Mouse (Mus musculus) adrenal gland, adult 18-20 months (tissue): ENCODE results near the gene Ly6g6c. TPM values are rescaled to one million over a fixed set of nuclear protein-coding genes. Genes with fewer than 3 reads are reported as not detected.

Source experiments
- DNase-seq, 2 experiments: peaks; one replicate each; pipeline ENCODE4 v3.0.0; 2021 to 2022; ENCODE audit warnings: low spot score in 2 of 2
- total RNA-seq, 2 experiments: library from RNA; stranded (reverse); gene quantifications; 1 replicate in 1 of 2; 2 replicates in 1 of 2; pipeline ENCODE4 v1.2.3; 2021

The Ly6g6c gene
- total RNA-seq, 2 experiments from 2014 or later, result not detected

- no peak for DNase-seq
These were observed 15.5 kb downstream of the Ly6g6c start for GRCm38 (mm10) chr17:35080710-35081109.

GRCm38 (mm10) chr17:35082841-35083576, 17.8 kb downstream of the Ly6g6c start:
- DNase-seq, result no peak

DNA sequence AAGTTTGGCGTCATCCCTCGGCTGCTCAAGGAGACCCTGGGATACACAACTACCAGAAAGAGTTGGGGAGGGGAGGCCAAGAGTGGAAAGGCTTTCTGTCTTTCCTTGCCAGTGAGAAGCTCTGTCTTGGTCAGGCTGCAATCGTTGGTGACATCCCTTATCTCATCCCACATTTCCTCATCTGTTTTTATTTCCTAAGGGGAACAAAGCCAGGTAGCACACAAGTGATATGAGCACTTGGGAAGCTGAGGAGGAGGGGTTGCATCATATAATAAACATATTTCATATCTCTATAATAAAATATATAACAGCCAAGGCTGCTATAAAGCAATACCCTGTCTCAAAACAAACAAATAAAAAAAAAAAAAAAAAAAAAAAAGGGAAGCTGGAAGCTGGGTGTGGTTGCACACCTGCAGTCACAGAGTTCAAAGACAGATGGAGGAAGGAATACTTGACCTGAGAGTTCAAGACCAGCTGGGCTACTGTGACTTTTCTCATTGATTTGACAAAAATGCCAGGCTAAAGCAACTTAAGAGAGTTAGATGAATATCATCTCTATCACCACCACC, 18.8 kb downstream of the Ly6g6c start:
- DNase-seq, result no peak

DNA sequence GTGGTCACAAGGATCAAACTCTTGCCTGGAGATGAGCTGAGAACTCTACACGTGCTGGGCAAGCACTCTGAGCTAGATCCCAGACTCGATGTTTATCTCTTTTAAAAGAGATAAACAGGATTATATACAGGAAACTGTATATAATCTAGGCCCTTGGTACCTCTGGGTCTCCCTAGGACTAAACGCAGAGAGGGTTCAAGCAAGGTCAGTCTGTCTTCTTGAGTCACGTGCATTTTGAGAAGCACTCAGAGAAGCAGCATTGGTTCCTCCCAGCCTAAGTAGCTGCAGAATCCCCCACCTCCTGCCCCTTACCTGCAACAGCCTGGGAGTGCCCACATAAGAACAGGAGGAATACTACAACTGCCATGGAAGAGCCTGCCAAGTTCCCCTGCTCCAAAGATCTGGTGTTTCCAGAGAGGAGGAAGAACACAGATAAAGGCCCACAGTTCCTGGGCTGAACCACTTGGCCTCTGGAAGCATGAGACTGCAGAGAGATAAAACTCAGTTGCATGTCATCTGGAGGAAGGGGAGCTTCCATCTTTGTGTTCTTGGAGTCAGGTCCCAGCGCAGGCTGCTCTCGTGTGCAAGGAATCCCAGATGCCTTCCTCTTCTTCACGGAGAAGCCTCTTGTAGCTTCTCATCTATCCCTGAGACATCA, 20.1 kb downstream of the Ly6g6c start, which contains the start of gene Ly6g6f:
TSS of gene Ly6g6f (minus strand) at position 403 of the 658 bp plus-strand sequence.
- DNase-seq, result no peak

DNA sequence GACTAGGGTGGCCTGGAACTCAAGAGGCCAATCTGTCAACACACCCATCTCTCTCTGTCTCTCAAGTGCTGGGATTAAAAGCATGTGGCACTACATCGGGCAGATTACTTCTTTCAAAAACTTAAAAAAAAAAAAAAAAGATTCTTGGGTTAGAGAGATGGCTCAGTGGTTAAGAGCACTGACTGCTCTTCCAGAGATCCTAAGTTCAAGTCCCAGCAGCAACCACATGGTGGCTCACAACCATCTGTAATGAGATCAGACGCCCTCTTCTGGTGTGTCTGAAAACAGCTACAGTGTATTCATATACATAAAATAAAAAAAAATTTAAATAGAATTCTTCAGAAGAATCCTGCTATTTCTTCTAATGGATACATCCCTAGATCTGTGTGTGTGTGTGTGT, 23.0 kb downstream of the Ly6g6c start:
- no peak for DNase-seq

- DNase-seq, result peak; percentile 89
These were observed 23.8 kb downstream of the Ly6g6c start, which contains the start of gene Abhd16a for GRCm38 (mm10) chr17:35088825-35089644. Abhd16a (plus strand) TSS chr17:35089263.

- DNase-seq, result no peak
These were observed 25.2 kb downstream of the Ly6g6c start for GRCm38 (mm10) chr17:35090166-35090932.

GRCm38 (mm10) chr17:35092403-35093198, 27.4 kb downstream of the Ly6g6c start:
- DNase-seq, result no peak

DNA sequence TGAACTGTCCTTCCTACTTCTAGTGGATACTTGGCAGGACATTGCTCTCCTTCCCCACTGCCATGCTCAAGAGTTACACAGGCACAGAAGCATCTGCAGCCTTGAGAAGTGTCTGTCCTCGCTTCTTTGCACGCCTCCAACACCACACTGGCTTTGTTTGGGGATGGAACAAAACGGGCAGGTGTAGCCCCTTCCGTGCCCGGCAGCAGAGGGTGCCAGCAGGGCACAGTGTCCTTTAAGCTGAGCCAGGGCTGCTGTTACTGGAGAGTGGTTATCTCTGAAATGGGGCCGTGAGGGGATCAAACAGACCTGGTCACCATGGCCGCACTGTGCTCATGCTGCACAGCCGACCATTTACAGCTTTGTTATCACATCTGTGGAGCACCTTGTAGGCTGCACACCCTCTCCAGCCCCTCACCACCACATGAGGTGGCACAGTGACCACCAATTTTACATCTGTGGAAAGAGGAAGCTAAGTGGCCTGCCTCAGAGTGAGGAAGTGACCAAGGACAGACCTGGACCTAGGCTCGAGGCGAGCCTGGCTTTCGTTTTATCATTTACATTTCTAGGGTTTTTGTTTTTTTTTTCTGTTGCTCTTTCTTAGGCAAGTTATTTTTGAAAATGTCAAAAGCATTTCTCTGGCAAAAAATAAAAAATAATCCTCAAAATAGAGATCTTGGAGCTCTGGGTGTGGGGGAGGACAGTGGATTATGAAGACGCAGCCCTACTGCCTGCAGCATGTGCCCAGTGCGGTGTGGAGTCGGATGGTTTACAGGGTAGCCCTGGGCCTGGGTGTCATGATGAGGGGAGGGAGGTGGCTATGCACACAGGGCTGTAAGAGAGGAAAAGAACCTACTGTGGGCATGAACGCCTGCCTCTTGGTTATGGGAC, 29.5 kb downstream of the Ly6g6c start:
- no peak for DNase-seq

DNA sequence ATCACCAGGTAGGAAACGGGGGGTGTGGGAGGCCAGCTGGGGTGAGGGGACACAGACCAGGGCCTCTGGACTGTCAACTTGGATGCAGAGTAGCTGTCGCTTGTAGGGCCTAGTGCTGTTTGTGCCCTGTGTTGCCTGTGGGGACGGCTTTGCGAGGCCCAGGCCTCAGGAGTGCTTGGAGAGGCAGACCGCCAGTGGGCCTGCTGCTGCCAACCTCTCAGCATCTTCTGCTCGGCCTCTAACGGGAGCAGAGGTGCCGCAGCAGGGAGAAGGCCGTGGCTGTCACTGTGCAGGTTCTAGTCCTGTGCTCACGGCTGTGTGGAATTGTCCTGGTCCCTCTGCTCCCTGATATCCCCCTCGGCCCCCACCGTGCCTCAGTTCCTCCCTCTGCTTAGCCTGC, 31.4 kb downstream of the Ly6g6c start:
- no peak for DNase-seq

GRCm38 (mm10) chr17:35097164-35097655, 32.0 kb downstream of the Ly6g6c start:
- no peak for DNase-seq

DNA sequence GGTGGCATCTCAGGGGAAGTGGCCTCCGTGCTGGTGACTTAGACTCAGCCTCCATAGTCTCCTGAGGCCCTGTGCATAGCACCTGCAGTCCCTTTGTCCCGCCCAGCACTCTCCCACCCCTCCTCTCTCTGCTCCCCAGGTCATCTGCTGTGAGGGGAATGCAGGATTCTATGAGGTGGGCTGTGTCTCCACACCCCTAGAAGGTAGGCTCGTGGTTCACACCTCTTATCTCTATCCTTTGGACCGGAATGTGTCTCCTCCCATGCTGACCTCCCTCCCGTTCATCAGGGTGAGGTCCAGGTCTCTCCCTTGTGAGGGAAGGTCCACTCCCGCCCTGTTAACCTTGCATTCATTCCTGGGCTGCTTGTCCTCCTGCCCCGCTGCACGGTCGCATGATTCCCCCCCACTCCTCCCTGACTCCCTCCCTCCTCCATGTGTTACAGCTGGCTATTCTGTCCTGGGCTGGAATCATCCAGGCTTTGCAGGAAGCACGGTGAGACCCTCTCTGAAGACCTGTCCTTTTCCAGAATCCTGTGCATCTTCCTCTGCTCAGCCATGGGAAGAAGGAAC, 35.1 kb downstream of the Ly6g6c start:
- no peak for DNase-seq

- DNase-seq, result no peak
These were observed 36.0 kb downstream of the Ly6g6c start for GRCm38 (mm10) chr17:35101161-35101560.

- no peak for DNase-seq
These were observed 37.1 kb downstream of the Ly6g6c start for GRCm38 (mm10) chr17:35102299-35102698.

- no peak for DNase-seq
These were observed 38.1 kb downstream of the Ly6g6c start for GRCm38 (mm10) chr17:35103221-35103690.

GRCm38 (mm10) chr17:35104079-35104478, 38.9 kb downstream of the Ly6g6c start:
- DNase-seq, result no peak

DNA sequence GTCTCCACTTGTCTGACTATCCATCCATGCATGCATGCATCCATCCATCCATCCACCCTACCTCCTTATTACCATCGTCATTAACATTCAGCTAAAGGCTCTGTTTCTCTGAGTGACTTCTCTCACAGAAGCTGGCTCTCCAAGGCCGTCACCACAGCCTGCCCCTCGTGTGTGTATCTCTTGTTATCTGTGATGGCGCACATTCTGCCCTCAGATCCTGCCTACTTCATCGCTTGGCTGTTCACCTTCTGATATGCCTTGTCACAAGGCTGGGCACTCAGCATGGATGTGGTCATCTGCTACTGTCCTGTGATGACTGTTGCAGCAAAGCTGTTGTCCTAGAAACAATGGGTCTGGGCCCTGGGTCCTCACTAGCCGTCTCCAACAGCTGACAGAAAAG, 39.6 kb downstream of the Ly6g6c start:
- DNase-seq, result no peak
